Mouse (Mus musculus) megakaryocyte, embryonic 14.5 days (primary cell): Measurements from ENCODE around the gene Lfng.

Source experiments
- FLI1 ChIP-seq: IDR thresholded peaks from 2 replicates; pipeline ENCODE4 v1.6.1; 2012; ENCODE audit warnings: low read length, inconsistent platforms, mixed read lengths
- GATA1 ChIP-seq: IDR thresholded peaks from 3 replicates; pipeline ENCODE4 v1.6.1; 2012; ENCODE audit warnings: mixed read lengths, low read length, inconsistent platforms, borderline replicate concordance

- TF ChIP-seq FLI1 (no peak), GATA1 (no peak)
Observed at GRCm38 (mm10) chr5:140641254-140641928, 34.3 kb downstream of the Lfng start.
